Mouse (Mus musculus) forebrain, postnatal 0 days (tissue): ENCODE measurements around the gene Cdca4. TPM values are rescaled to one million over a fixed set of nuclear protein-coding genes. Genes with fewer than 3 reads are reported as not detected.
"Not testable (repeated sequence)": the region's sequence is repeated elsewhere in the genome, so short reads cannot be mapped to it uniquely, and the experiment has no call there.

Experiments
- ATAC-seq: fragments of 200-750 bp; cut with Nextera tagmentation; 2 replicates; pipeline ENCODE4 v1.8.0; 2017; ENCODE audit warnings: mild to moderate bottlenecking, moderate library complexity
- DNase-seq: peaks from one replicate; pipeline ENCODE4 v3.0.0-alpha.2; 2015
- H3K27ac ChIP-seq: fragments of 300-500 bp; sonication (generic); 2 replicates; pipeline ENCODE4 v1.5.1; 2014; ENCODE audit warnings: low read depth, mild to moderate bottlenecking, antibody characterized with exemption, low read length, moderate library complexity, mixed read lengths
- H3K27me3 ChIP-seq: fragments of 300-500 bp; sonication (generic); 2 replicates; pipeline ENCODE4 v1.6.1; 2014; ENCODE audit warnings: mild to moderate bottlenecking, low read length, mixed read lengths; ENCODE audit not compliant: insufficient read depth
- H3K36me3 ChIP-seq: fragments of 300-500 bp; sonication (generic); 2 replicates; pipeline ENCODE4 v1.6.1; 2014; ENCODE audit warnings: mild to moderate bottlenecking, moderate library complexity; ENCODE audit not compliant: insufficient read depth
- H3K4me1 ChIP-seq: fragments of 300-500 bp; sonication (generic); 2 replicates; pipeline ENCODE4 v1.6.1; 2014; ENCODE audit warnings: antibody characterized with exemption; ENCODE audit not compliant: insufficient read depth
- H3K4me2 ChIP-seq: fragments of 300-500 bp; sonication (generic); 2 replicates; pipeline ENCODE4 v1.6.1; 2014; ENCODE audit warnings: low read depth, mild to moderate bottlenecking, moderate library complexity
- H3K4me3 ChIP-seq: fragments of 300-500 bp; sonication (generic); 2 replicates; pipeline ENCODE4 v1.5.1; 2014; ENCODE audit warnings: low read depth, low read length, mixed read lengths
- H3K9ac ChIP-seq: fragments of 300-500 bp; sonication (generic); 2 replicates; pipeline ENCODE4 v1.6.1; 2014; ENCODE audit warnings: mild to moderate bottlenecking
- H3K9me3 ChIP-seq: fragments of 300-500 bp; sonication (generic); 2 replicates; pipeline ENCODE4 v1.6.1; 2016; ENCODE audit warnings: low read length
- CTCF ChIP-seq: sonication (generic); IDR thresholded peaks from 2 replicates; pipeline ENCODE4 v1.5.1; 2016; ENCODE audit warnings: antibody characterized with exemption, control low read depth, low read depth
- WGBS: fragments of 180-500 bp; shearing (Covaris S2); extraction: QIAGEN DNeasy Blood & Tissue Kit; methylation state at CpG from one replicate; pipeline ENCODE4 v1.1.7; 2014; 5-methylcytosine and 5-hydroxymethylcytosine counted together
- polyA plus RNA-seq: library from polyadenylated mRNA; unstranded; fragments of >200 nt; fragmentation: Nextera tagmentation; extraction: Ambion mirVana; gene quantifications from 2 replicates; pipeline ENCODE4 v1.2.1, GENCODE M21; 2015
- total RNA-seq: library from RNA; depleted of rRNA; stranded (reverse); fragments of >200 nt; gene quantifications from 2 replicates; pipeline ENCODE4 v1.2.3, GENCODE M21; 2014

Gene Cdca4
- total and polyA plus RNA-seq, 2 experiments from 2014 or later: 29.7 to 31.3 TPM

DNA sequence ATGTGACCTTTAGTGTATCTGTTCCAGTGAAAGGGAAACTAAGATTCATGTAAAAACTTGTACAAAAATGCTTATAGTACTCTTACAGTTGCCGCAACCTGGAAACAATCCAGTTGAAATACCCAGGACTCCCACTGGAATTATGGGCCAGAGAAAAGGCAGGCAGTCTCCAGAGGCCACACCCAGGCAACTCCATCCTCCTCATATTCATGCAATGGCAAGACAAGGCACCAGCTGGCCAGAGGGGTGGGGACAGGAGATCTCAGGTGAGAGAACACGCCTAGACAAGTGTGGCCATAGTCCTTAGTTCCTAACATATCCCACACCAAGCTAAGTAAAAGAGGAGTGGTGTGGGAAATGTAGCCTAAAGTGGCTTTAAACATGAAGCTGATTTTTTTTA is 6.5 kb downstream of the Cdca4 start:
- no peaks in the 10 kb centered on the region for H3K27me3 ChIP-seq

DNA sequence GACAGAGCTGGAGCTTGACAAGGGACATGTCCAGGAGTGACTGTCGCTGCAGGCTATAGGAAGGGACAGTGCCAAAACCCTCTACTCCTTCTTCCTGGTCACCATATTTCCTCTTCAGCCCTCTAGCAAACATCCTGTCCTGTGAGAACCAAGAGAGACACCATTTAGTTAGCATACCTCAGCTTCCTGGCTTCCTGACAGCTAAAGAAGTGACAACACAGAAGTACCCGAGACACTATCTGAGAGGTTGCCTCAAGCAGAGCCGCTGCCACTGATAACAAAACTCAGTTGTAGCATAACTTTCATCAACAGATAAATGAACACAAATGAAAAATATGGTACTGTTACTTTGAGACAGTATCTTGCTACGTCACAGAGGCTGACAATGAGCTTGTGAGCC is 7.2 kb downstream of the Cdca4 start:
- peaks cover 4% of the 10 kb centered on the region; the same call in 1 of the 2 replicates for H3K4me1 ChIP-seq
- DNase-seq (no peak), ATAC-seq (no peak)
- no peaks in the 10 kb centered on the region for H3K27me3 ChIP-seq
- 85% methylated on average over 4 of the region's 4 CpGs for WGBS
- peaks cover 47% of the 10 kb centered on the region for H3K36me3 ChIP-seq
- H3K9me3 ChIP-seq: no peaks in the 10 kb centered on the region
- no peak overlapping the region for H3K4me2 ChIP-seq
- H3K4me3 ChIP-seq: no peak overlapping the region
- TF ChIP-seq CTCF: no peak
- no peak overlapping the region for H3K9ac ChIP-seq
- no peak overlapping the region for H3K27ac ChIP-seq

More for the DNA sequence above, 6.5 kb downstream of the Cdca4 start:
- Histone ChIP-seq H3K4me2 (no peak overlapping the region), H3K36me3 (peaks cover 51% of the 10 kb centered on the region), H3K27ac (no peak overlapping the region), H3K9ac (no peak overlapping the region), H3K4me1 (peaks cover 10% of the 10 kb centered on the region), H3K4me3 (no peak overlapping the region), H3K9me3 (no peaks in the 10 kb centered on the region)
- TF ChIP-seq CTCF: no peak
- ATAC-seq (no peak), DNase-seq (no peak)
- 77% methylated on average over 2 of the region's 2 CpGs for WGBS

DNA sequence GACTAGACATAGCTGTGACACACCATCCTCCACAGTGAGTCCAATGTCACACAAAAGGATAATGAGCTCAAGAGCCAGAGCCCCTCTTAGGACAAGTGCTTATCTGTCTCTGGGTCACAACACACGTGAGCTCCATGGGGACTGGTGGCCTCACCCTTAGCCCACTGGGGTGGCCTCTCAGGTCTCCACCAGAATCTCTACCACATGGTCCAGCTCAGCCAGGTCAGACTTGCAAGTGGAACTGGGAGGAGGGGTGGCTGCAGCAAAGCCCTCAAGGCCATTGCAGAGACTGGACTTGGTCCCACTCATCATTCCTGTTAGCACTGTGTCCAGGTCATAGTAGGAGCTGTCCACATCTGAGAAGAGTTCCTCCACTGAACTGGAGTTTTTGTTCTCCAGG is 8.0 kb downstream of the Cdca4 start:
- Histone ChIP-seq H3K9me3 (no peaks in the 10 kb centered on the region), H3K36me3 (peaks cover 42% of the 10 kb centered on the region), H3K4me3 (no peak overlapping the region), H3K27ac (no peak overlapping the region), H3K4me2 (no peak overlapping the region), H3K4me1 (peaks cover 4% of the 10 kb centered on the region; the same call in 1 of the 2 replicates), H3K27me3 (no peaks in the 10 kb centered on the region), H3K9ac (no peak overlapping the region)
- TF ChIP-seq CTCF: no peak
- 65% methylated on average over 1 of the region's 1 CpGs for WGBS
- DNase-seq (no peak), ATAC-seq (no peak)

DNA sequence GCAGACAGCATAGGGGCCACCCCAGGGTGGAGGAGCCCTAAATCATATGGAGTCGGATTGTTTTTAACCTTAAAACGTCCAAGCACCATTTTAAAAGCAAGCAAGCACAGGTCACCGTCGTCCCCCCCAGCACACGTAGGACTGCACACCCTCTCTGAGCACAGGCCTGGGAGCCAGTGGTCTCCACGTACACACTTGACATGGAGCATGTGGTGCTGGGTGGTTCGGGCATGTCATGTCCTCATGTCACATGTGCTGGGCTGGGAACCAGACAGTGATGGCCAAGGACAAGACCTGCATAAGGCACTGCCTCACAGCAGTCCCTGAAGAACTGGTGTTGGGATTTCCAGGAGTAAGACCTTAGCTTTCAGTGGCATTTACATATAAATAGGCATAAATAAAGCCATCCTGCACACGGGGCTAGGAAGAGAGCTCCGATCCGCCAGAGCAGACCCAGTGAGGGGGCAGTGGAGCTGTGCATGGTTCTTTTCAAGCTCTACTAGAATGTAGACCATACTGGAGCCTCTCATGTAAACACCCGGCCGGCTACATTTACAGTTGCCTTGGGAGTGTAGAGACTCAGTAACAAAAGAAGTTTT is 8.7 kb downstream of the Cdca4 start:
- H3K9ac ChIP-seq: no peak overlapping the region
- no peaks in the 10 kb centered on the region for H3K9me3 ChIP-seq
- ATAC-seq (no peak), DNase-seq (no peak)
- H3K27me3 ChIP-seq: no peaks in the 10 kb centered on the region
- peaks cover under 1% of the 10 kb centered on the region; the same call in 1 of the 2 replicates for H3K4me1 ChIP-seq
- H3K36me3 ChIP-seq: peaks cover 43% of the 10 kb centered on the region
- WGBS: 69% methylated on average over 12 of the region's 12 CpGs
- no peak overlapping the region for H3K4me3 ChIP-seq
- H3K27ac ChIP-seq: no peak overlapping the region
- H3K4me2 ChIP-seq: no peak overlapping the region
- no peak for TF ChIP-seq CTCF

DNA sequence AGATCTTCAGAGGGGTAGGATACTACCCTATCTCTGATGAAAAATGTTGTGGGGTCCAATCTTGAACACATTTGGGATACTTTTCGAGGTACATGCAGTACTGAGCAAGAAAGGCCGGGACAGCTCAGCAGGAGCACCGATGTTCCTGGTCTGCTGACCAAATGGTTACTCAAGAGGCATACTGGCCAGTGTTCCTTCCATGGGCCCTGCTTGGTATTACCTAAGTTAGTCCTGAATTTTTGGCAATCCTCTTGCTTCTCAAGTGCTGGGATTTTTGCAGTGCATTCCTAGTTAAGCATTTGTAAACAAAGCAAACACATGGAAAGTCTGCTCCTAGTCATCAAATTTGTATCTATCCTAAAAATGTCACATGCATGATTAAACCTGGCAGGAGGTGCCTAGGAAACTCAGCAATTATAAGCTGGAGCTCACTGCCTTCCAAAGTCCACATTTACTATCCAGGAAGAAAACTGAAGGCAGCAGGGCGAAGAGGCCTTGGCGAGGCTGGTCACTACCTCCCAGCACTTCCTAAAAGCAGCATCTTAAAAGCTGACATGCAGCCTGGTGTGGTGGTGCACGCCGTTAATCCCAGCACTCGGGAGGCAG is 10.1 kb downstream of the Cdca4 start:
- no peak overlapping the region for H3K4me3 ChIP-seq
- DNase-seq: no peak
- H3K9ac ChIP-seq: no peak overlapping the region
- H3K27me3 ChIP-seq: no peaks in the 10 kb centered on the region
- no peak overlapping the region for H3K27ac ChIP-seq
- WGBS: 91% methylated on average over 8 of the region's 8 CpGs
- peaks cover 54% of the 10 kb centered on the region for H3K36me3 ChIP-seq
- H3K4me1 ChIP-seq: no peaks in the 10 kb centered on the region
- no peak for ATAC-seq
- no peak overlapping the region for H3K4me2 ChIP-seq
- no peak for TF ChIP-seq CTCF
- H3K9me3 ChIP-seq: no peaks in the 10 kb centered on the region

DNA sequence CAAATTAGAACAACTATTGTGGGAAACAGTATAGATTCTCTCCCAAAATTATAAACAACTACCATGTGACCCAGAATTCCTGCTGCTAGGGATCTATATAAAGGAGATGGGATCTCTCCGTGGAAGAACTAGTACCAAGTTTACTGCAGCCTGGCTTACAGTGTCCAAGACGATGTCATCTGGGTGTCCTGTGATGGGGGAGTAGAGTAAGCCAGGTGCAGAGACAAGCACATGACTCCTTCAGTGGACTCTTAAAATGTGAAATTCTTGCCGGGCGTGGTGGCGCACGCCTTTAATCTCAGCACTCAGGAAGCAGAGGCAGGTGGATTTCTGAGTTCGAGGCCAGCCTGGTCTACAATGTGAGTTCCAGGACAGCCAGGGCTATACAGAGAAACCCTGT is 12.4 kb downstream of the Cdca4 start:
- H3K4me1 ChIP-seq, H3K9me3 ChIP-seq, H3K27ac ChIP-seq, H3K27me3 ChIP-seq, DNase-seq, ATAC-seq, H3K4me2 ChIP-seq, H3K4me3 ChIP-seq, H3K9ac ChIP-seq: not testable (repeated sequence)
- peaks cover 66% of the 10 kb centered on the region for H3K36me3 ChIP-seq
- WGBS: 80% methylated on average over 7 of the region's 7 CpGs

DNA sequence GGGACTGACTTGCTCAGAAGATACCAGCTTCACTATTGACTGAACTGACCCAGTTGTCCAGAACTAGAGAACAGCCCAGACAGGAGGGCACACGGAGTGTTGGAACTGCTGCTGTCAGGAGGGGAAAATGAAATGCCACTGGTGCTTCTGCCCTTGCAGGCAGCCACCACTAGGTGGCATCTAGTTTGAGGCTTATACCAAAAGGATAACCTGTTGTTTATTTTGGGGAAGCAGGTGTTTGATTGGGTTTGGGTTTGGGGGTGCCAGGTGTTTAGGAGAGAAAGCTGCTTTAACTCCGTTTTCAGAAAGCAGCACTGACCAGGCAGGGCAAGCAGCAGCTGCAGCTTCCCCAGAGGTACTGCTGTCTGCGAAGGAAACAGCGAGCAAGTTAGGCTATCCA is 12.9 kb downstream of the Cdca4 start:
- H3K27me3 ChIP-seq: no peaks in the 10 kb centered on the region
- H3K27ac ChIP-seq: no peak overlapping the region
- ATAC-seq (no peak), DNase-seq (peak; percentile 60)
- peaks cover 60% of the 10 kb centered on the region for H3K36me3 ChIP-seq
- H3K9me3 ChIP-seq: no peaks in the 10 kb centered on the region
- no peaks in the 10 kb centered on the region for H3K4me1 ChIP-seq
- H3K9ac ChIP-seq: no peak overlapping the region
- H3K4me2 ChIP-seq: no peak overlapping the region
- no peak overlapping the region for H3K4me3 ChIP-seq
- peak; percentile 86 for TF ChIP-seq CTCF
- WGBS: 56% methylated on average over 4 of the region's 4 CpGs
